Mouse (Mus musculus): ENCODE measurements around the gene Cenpm. TPM values are rescaled to one million over a fixed set of nuclear protein-coding genes. Genes with fewer than 3 reads are reported as not detected.

Cenpm gene
- total RNA-seq, 2 experiments from 2014 or later: 2.3 to 11.0 TPM

Other genes starting within 250 kb of the Cenpm start
- 12.5 and 27.0 TPM in 2 replicates for gene Desi1, start 210.9 kb downstream of the Cenpm start, total RNA-seq (2015; ENCODE audit: low replicate concordance)
- gene Desi1, start 210.9 kb downstream of the Cenpm start, total RNA-seq (2017; ENCODE audit: low replicate concordance): 3.6 and 5.0 TPM in 2 replicates
- gene Snu13, start 197.2 kb downstream of the Cenpm start, total RNA-seq (2015; ENCODE audit: low replicate concordance): 23.2 and 29.7 TPM in 2 replicates
- 24.5 and 44.7 TPM in 2 replicates for gene Snu13, start 197.2 kb downstream of the Cenpm start, total RNA-seq (2017; ENCODE audit: low replicate concordance)
- gene 4930407I10Rik, start 185.6 kb downstream of the Cenpm start, total RNA-seq (2015; ENCODE audit: low replicate concordance): not detected in 2 replicates
- not detected in 2 replicates for gene 4930407I10Rik, start 185.6 kb downstream of the Cenpm start, total RNA-seq (2017; ENCODE audit: low replicate concordance)
- gene Mei1, start 174.8 kb downstream of the Cenpm start, total RNA-seq (2015; ENCODE audit: low replicate concordance): not detected in 2 replicates
- not detected in 2 replicates for gene Mei1, start 174.8 kb downstream of the Cenpm start, total RNA-seq (2017; ENCODE audit: low replicate concordance)
- 0.63 TPM in 1 of 2 replicates, not detected in the other for gene Ccdc134, start 116.8 kb downstream of the Cenpm start, total RNA-seq (2015; ENCODE audit: low replicate concordance)
- gene Ccdc134, start 116.8 kb downstream of the Cenpm start, total RNA-seq (2017; ENCODE audit: low replicate concordance): 4.1 and 5.0 TPM in 2 replicates
- 9.0 and 12.5 TPM in 2 replicates for gene Srebf2, start 97.6 kb downstream of the Cenpm start, total RNA-seq (2015; ENCODE audit: low replicate concordance)
- gene Srebf2, start 97.6 kb downstream of the Cenpm start, total RNA-seq (2017; ENCODE audit: low replicate concordance): 11.2 and 15.5 TPM in 2 replicates
- not detected in 2 replicates for gene Shisa8, start 31.9 kb downstream of the Cenpm start, total RNA-seq (2015; ENCODE audit: low replicate concordance)
- gene Shisa8, start 31.9 kb downstream of the Cenpm start, total RNA-seq (2017; ENCODE audit: low replicate concordance): not detected in 2 replicates
- gene Tnfrsf13c, start 20.4 kb downstream of the Cenpm start, total RNA-seq (2015; ENCODE audit: low replicate concordance): 0.84 and 6.3 TPM in 2 replicates
- not detected in 2 replicates for gene Tnfrsf13c, start 20.4 kb downstream of the Cenpm start, total RNA-seq (2017; ENCODE audit: low replicate concordance)
- not detected in 2 replicates for gene 1500009C09Rik, start 7.6 kb upstream of the Cenpm start, total RNA-seq (2015; ENCODE audit: low replicate concordance)
- not detected in 2 replicates for gene 1500009C09Rik, start 7.6 kb upstream of the Cenpm start, total RNA-seq (2017; ENCODE audit: low replicate concordance)
- 2.3 TPM in 1 of 2 replicates, not detected in the other for gene Sept3, start 30.1 kb upstream of the Cenpm start, total RNA-seq (2015; ENCODE audit: low replicate concordance)
- 0.09 TPM in 1 of 2 replicates, not detected in the other for gene Sept3, start 30.1 kb upstream of the Cenpm start, total RNA-seq (2017; ENCODE audit: low replicate concordance)
- gene Wbp2nl, start 54.2 kb upstream of the Cenpm start, total RNA-seq (2015; ENCODE audit: low replicate concordance): not detected in 2 replicates
- not detected in 2 replicates for gene Wbp2nl, start 54.2 kb upstream of the Cenpm start, total RNA-seq (2017; ENCODE audit: low replicate concordance)
- gene Naga, start 94.2 kb upstream of the Cenpm start, total RNA-seq (2015; ENCODE audit: low replicate concordance): 49.5 and 74.2 TPM in 2 replicates
- 22.7 and 56.3 TPM in 2 replicates for gene Naga, start 94.2 kb upstream of the Cenpm start, total RNA-seq (2017; ENCODE audit: low replicate concordance)
- 22.7 and 44.9 TPM in 2 replicates for gene Pheta2, start 94.2 kb upstream of the Cenpm start, total RNA-seq (2015; ENCODE audit: low replicate concordance)
- gene Pheta2, start 94.2 kb upstream of the Cenpm start, total RNA-seq (2017; ENCODE audit: low replicate concordance): 79.0 and 86.0 TPM in 2 replicates
- 91.5 and 150 TPM in 2 replicates for gene Smdt1, start 94.2 kb upstream of the Cenpm start, total RNA-seq (2015; ENCODE audit: low replicate concordance)
- 42.7 and 69.4 TPM in 2 replicates for gene Smdt1, start 94.2 kb upstream of the Cenpm start, total RNA-seq (2017; ENCODE audit: low replicate concordance)
- gene Ndufa6, start 109.6 kb upstream of the Cenpm start, total RNA-seq (2015; ENCODE audit: low replicate concordance): 34.2 and 88.6 TPM in 2 replicates
- gene Ndufa6, start 109.6 kb upstream of the Cenpm start, total RNA-seq (2017; ENCODE audit: low replicate concordance): 55.3 and 85.6 TPM in 2 replicates
- gene Cyp2d22, start 135.5 kb upstream of the Cenpm start, total RNA-seq (2015; ENCODE audit: low replicate concordance): not detected in 2 replicates
- 0.26 TPM in 1 of 2 replicates, not detected in the other for gene Cyp2d22, start 135.5 kb upstream of the Cenpm start, total RNA-seq (2017; ENCODE audit: low replicate concordance)
- not detected in 2 replicates for gene Cyp2d11, start 149.3 kb upstream of the Cenpm start, total RNA-seq (2015; ENCODE audit: low replicate concordance)
- not detected in 2 replicates for gene Cyp2d11, start 149.3 kb upstream of the Cenpm start, total RNA-seq (2017; ENCODE audit: low replicate concordance)
- gene Cyp2d10, start 162.4 kb upstream of the Cenpm start, total RNA-seq (2015; ENCODE audit: low replicate concordance): not detected in 2 replicates
- not detected in 2 replicates for gene Cyp2d10, start 162.4 kb upstream of the Cenpm start, total RNA-seq (2017; ENCODE audit: low replicate concordance)
- not detected in 2 replicates for gene Cyp2d9, start 188.7 kb upstream of the Cenpm start, total RNA-seq (2015; ENCODE audit: low replicate concordance)
- gene Cyp2d9, start 188.7 kb upstream of the Cenpm start, total RNA-seq (2017; ENCODE audit: low replicate concordance): not detected in 2 replicates